Comparison of ENCODE assay signal across 20 mouse cellular contexts in genomic region chr2:4507887-4508615, GRCm38 (mm10).
DNase-seq lines count a peak whose midpoint lies in the region; ATAC-seq lines count a peak whose summit lies in the region.
"Had no signal": no experiment of that assay in that cellular context is flagged by ENCODE, and none has a peak within 500 bp of the region (broad histone marks: within the 10 kb centered on the region; RNA-seq: fewer than 3 reads in every experiment).

No protein-coding gene starts in this region.

- 74% methylated on average over 13 of the region's 13 CpGs for WGBS in forebrain, embryonic 12.5 days

- peak; percentile 91 for DNase-seq in heart, adult 11 months
- DNase-seq in heart, postnatal 36 days: no peak
- peak; percentile 97 for DNase-seq in Muller cell, postnatal 12 days (ENCODE audit: inconsistent ontology term)
- no peak for DNase-seq in kidney, postnatal 14 days
- DNase-seq: adrenal gland, postnatal 36 days; cerebellum, adult 18-20 months; gastrocnemius, postnatal 10 days; kidney, adult 11 months; kidney, postnatal 36 days; right cerebral cortex, adult 18-20 months; thymus, postnatal 25 days had no signal

- peaks cover 16% of the 10 kb centered on the region for H3K36me3 ChIP-seq in forebrain, embryonic 12.5 days (replicated peaks)
- H3K36me3 ChIP-seq: heart, embryonic 15.5 days had no signal

- no peak overlapping the region for H3K4me2 ChIP-seq in forebrain, embryonic 12.5 days
- H3K4me2 ChIP-seq: embryonic facial prominence, embryonic 12.5 days; heart, embryonic 15.5 days; limb, embryonic 12.5 days had no signal

- H3K4me3 ChIP-seq in forebrain, embryonic 12.5 days (replicated peaks): no peak overlapping the region
- H3K4me3 ChIP-seq: embryonic facial prominence, embryonic 12.5 days; heart, embryonic 15.5 days; limb, embryonic 12.5 days had no signal

- no peaks in the 10 kb centered on the region for H3K27me3 ChIP-seq in forebrain, embryonic 12.5 days
- H3K27me3 ChIP-seq: CH12.LX; embryonic facial prominence, embryonic 12.5 days; heart, embryonic 15.5 days; limb, embryonic 12.5 days had no signal

- intact Hi-C loops in heart, postnatal 36 days (cut with DNase I): no loop called here

- H3K9me3 ChIP-seq in forebrain, embryonic 12.5 days: no peaks in the 10 kb centered on the region
- H3K9me3 ChIP-seq: embryonic facial prominence, embryonic 12.5 days; heart, embryonic 15.5 days; limb, embryonic 12.5 days had no signal

- peak overlapping the region; percentile 42 for H3K27ac ChIP-seq in forebrain, embryonic 12.5 days
- H3K27ac ChIP-seq: embryonic facial prominence, embryonic 12.5 days; limb, embryonic 12.5 days; liver, embryonic 14.5 days had no signal

- ATAC-seq in forebrain, embryonic 12.5 days (ENCODE audit: low FRiP score): 0 out of 2 replicates have a peak, but pooled peaks have one; percentile 51
- peak; percentile 89 for ATAC-seq in megakaryocyte, adult 5-6 weeks (ENCODE audit: poor library complexity, severe bottlenecking)
- ATAC-seq in frontal cortex, adult (ENCODE audit: low TSS enrichment): no peak
- ATAC-seq in erythroblast, adult 5-6 weeks (replicated peaks; ENCODE audit: low FRiP score, poor library complexity, severe bottlenecking): no peak

- peaks cover 16% of the 10 kb centered on the region for H3K4me1 ChIP-seq in forebrain, embryonic 12.5 days

- H3K9ac ChIP-seq in forebrain, embryonic 12.5 days: no peak overlapping the region
- H3K9ac ChIP-seq: embryonic facial prominence, embryonic 12.5 days; heart, embryonic 15.5 days; limb, embryonic 12.5 days; liver, embryonic 14.5 days had no signal

Comparison
In these comparisons a context has a peak if more than half of its experiments do, and no peak if none do; other contexts are left out.
1. DNase-seq: peak in heart, adult 11 months (single experiment) and Muller cell, postnatal 12 days (single experiment); none in heart, postnatal 36 days (0 of 2) and kidney, postnatal 14 days (single experiment).
2. ATAC-seq: peak in forebrain, embryonic 12.5 days (single experiment) and megakaryocyte, adult 5-6 weeks (single experiment); none in frontal cortex, adult (single experiment) and erythroblast, adult 5-6 weeks (single experiment).